Mouse (Mus musculus) B cell, adult (primary cell): Measurements from ENCODE around the gene Nxpe3. TPM values are rescaled to one million over a fixed set of nuclear protein-coding genes. Genes with fewer than 3 reads are reported as not detected.

Experiments used
- total RNA-seq: library from RNA; stranded (reverse); gene quantifications from 4 replicates; pipeline ENCODE4 v1.2.4, GENCODE M21; 2023; ENCODE audit not compliant: inconsistent age

Nxpe3 gene
- 23.6 to 25.8 TPM (median 24.3 TPM) in 4 replicates for total RNA-seq

DNA sequence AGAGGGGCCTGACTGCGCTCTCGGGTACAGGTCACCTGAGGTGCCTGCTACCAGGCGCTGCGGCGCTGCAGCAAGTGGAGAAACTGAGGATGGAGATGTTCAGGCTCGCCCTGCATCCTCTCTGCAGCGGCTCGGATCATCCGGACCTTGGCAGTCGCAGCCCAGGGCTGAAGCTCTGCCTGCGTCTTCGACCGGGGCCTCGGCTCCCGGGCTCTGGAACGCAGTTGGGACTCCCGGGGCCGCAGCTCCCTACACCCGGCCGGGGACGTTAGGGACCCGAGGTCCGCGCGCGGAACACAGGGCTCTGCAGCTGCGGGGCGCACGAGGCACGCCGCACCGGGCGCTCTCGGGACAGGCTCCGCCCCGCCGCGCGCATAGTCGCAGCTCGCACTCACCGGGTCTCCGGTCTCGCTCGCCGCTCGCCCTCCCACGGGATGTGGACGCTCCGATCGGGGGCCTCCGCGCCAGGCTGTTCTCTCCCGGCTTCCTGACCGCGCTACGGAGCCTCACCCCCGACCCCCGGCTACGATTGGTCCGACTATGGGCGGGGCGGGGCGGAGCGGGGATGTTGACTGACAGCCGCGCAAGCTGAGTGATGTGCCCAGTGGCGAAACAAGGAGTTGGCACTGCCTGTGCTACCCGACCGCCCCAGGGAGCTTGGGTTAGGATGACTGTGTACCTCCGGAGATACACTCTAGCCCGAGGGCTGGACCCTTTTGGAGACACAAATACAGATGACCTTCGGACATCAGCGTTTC is at the start of gene Nxpe3:
Gene Nxpe3, minus strand, starts transcription at position 393 of the 758 bp plus-strand sequence.

DNA sequence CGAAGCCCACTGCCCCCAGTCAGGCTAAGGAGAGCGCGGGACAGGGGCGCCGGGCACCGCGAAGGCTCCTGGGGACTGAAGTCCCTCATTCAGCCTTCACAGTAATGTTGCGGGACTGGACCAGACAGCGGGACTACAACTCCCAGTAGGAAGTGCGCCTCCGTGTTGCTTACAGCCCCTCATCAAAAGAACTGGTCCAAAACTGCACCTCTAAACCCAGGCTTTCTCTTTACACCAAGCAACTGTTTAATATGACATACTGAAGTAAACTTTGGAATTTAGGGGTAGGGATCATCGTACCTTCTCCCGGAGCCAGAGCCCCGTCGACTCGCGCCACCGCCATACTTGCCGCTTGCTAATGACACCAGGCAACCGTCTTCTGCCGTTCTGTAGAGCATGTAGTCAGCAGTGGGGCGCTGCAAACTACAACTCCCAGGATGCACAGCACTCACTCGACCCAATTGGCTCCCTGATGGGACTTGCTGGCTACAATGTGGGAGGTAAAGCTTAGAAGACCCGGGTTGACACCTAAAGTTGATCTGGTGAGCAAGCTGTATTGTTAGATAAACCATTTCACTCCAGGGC is 39.5 kb upstream of the Nxpe3 start, which contains the start of gene Cep97:
Gene Cep97, minus strand, starts transcription at position 403 of the 585 bp plus-strand sequence.

DNA sequence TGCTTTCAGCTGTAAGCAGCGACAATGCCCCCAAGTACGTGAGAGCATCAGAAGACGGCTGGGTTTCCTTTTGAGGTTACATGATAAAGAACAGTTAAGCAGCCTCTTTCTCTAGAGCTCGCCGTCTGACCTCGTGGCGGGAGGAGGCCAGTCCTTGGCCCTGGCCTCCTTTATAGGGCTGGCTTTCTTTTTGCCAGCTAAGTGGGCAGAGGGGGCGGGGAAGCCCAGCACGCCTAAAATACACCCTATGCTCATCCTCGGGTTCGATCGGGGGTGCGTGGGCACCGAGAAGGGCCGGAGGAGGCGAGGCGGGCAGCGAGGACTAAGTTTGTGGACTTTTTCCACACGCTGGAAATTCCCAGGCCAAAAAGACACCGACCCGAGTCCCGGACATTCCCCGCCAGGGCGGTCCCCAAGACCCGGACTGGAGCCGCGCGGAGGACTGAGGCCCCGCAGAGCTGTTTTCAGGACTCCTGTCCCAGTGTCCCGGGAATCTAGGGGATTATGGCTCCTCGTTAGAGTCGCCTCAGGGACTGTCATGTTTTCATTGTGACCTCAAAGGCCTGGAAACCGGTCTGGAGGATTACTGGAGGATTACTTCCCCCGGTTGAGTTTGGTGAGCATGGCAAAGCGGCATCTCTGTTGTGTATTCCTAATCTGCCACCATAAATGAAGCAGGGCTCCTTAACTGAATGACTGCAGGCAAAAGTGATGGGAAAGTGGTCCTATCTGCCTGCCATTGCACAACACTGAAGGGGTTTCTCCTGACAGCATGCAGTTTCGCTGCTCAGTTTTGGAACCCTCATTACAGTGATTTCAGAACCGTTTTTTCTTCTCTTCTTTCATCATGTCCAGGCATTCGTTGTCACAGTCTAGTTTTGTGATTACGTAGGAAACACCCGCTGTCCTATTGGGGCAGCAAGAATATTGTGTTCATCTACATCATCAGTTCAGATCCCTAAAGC is 56.3 kb downstream of the Nxpe3 start, which contains the start of gene Nfkbiz:
Gene Nfkbiz, minus strand, starts transcription at position 390 of the 965 bp plus-strand sequence.

Other genes starting within 250 kb of the Nxpe3 start
- 80.3 to 97.6 TPM (median 92.2 TPM) in 4 replicates for gene Nfkbiz, start 56.4 kb downstream of the Nxpe3 start, total RNA-seq
- 12.1 to 13.0 TPM (median 12.5 TPM) in 4 replicates for gene Cep97, start 39.6 kb upstream of the Nxpe3 start, total RNA-seq
- 737 to 828 TPM (median 791 TPM) in 4 replicates for gene Rpl24, start 71.0 kb upstream of the Nxpe3 start, total RNA-seq
- 39.3 to 45.8 TPM (median 42.1 TPM) in 4 replicates for gene Zbtb11, start 78.6 kb upstream of the Nxpe3 start, total RNA-seq
- gene Pcnp, start 134.5 kb upstream of the Nxpe3 start, total RNA-seq, result 106 to 114 TPM (median 107 TPM) in 4 replicates
- gene Trmt10c, start 142.5 kb upstream of the Nxpe3 start, total RNA-seq, result 12.1 to 15.2 TPM (median 14.6 TPM) in 4 replicates
- 84.9 to 88.4 TPM (median 86.0 TPM) in 4 replicates for gene Senp7, start 153.1 kb upstream of the Nxpe3 start, total RNA-seq